ENCODE assay signal across 16 mouse cellular contexts in genomic region chr5:72329453-72329852, GRCm38 (mm10).
DNase-seq lines count a peak whose midpoint lies in the region; ATAC-seq and TF ChIP-seq lines count a peak whose summit lies in the region.
"Had no signal": no experiment of that assay in that cellular context is flagged by ENCODE, and none has a peak within 500 bp of the region (broad histone marks: within the 10 kb centered on the region; RNA-seq: fewer than 3 reads in every experiment).

No protein-coding gene starts in this region.

- H3K27me3 ChIP-seq in liver, adult 2 months (ENCODE audit: control insufficient read depth, insufficient read depth, low read length): no peaks in the 10 kb centered on the region
- no peaks in the 10 kb centered on the region for H3K27me3 ChIP-seq in liver, postnatal 0 days (ENCODE audit: insufficient read depth, low read length)
- H3K27me3 ChIP-seq in forebrain, embryonic 16.5 days (replicated peaks; ENCODE audit: control insufficient read depth, insufficient read depth, low read length): no peaks in the 10 kb centered on the region
- H3K27me3 ChIP-seq in cerebellum, adult 2 months (ENCODE audit: control insufficient read depth, insufficient read depth, low read length): no peaks in the 10 kb centered on the region
- H3K27me3 ChIP-seq: limb, embryonic 15.5 days; lung, embryonic 15.5 days had no signal

- no peak for ATAC-seq in liver, postnatal 0 days
- peak; percentile 68 for ATAC-seq in forebrain, embryonic 16.5 days
- ATAC-seq: inflammation-experienced regulatory T-cells, adult 6 months had no signal

- H3K36me3 ChIP-seq in liver, adult 2 months (ENCODE audit: control insufficient read depth, insufficient read depth, low read length): no peaks in the 10 kb centered on the region
- no peaks in the 10 kb centered on the region for H3K36me3 ChIP-seq in liver, postnatal 0 days (replicated peaks; ENCODE audit: insufficient read depth, low read length)
- H3K36me3 ChIP-seq in forebrain, embryonic 16.5 days (ENCODE audit: control insufficient read depth, insufficient read depth): no peaks in the 10 kb centered on the region
- H3K36me3 ChIP-seq: limb, embryonic 15.5 days; lung, embryonic 15.5 days had no signal

- no peak for TF ChIP-seq EP300 in liver, postnatal 0 days (IDR thresholded peaks at IDR 0.05; ENCODE audit: low read depth)

- peak; percentile 7 for DNase-seq in liver, adult 2 months (ENCODE audit: extremely low read depth, low read depth, low spot score)
- no peak for DNase-seq in liver, postnatal 0 days
- DNase-seq in brain, adult 2 months (ENCODE audit: low read depth, low spot score): peak; percentile 4
- DNase-seq in embryo, embryonic 11 days: peak; percentile 69
- no peak for DNase-seq in cerebellum, adult 2 months
- no peak for DNase-seq in lung, postnatal 25 days (ENCODE audit: low spot score)
- DNase-seq: adrenal gland, adult 2 months; cerebellum, adult 8-10 months; gastrocnemius, postnatal 36 days; thymus, postnatal 4 days had no signal

- H3K79me2 ChIP-seq in liver, adult 2 months (ENCODE audit: control insufficient read depth, insufficient read depth, low read length): no peaks in the 10 kb centered on the region

- H3K27ac ChIP-seq in liver, adult 2 months (replicated peaks; ENCODE audit: insufficient read depth, low read depth, low read length): no peak overlapping the region
- H3K27ac ChIP-seq in liver, postnatal 0 days (ENCODE audit: low read depth): no peak overlapping the region
- H3K27ac ChIP-seq in forebrain, embryonic 16.5 days (ENCODE audit: low read length): no peak overlapping the region
- no peak overlapping the region for H3K27ac ChIP-seq in cerebellum, adult 2 months (ENCODE audit: insufficient read depth, low read length)
- H3K27ac ChIP-seq: limb, embryonic 15.5 days; lung, embryonic 15.5 days had no signal

- no peak for TF ChIP-seq POLR2A in liver, adult 2 months (IDR thresholded peaks at IDR 0.05; ENCODE audit: extremely low read depth, insufficient read depth, low read length)
- TF ChIP-seq POLR2A in cerebellum, adult 2 months (IDR thresholded peaks at IDR 0.05; ENCODE audit: borderline replicate concordance, insufficient read depth, low read length): no peak

- no peaks in the 10 kb centered on the region for H3K9me3 ChIP-seq in liver, postnatal 0 days (ENCODE audit: low read length)
- no peaks in the 10 kb centered on the region for H3K9me3 ChIP-seq in forebrain, embryonic 16.5 days (ENCODE audit: control insufficient read depth, low read length)
- H3K9me3 ChIP-seq: limb, embryonic 15.5 days; lung, embryonic 15.5 days had no signal

- H3K4me2 ChIP-seq in liver, postnatal 0 days (ENCODE audit: low read depth, low read length): no peak overlapping the region
- no peak overlapping the region for H3K4me2 ChIP-seq in forebrain, embryonic 16.5 days (ENCODE audit: low read length)
- H3K4me2 ChIP-seq: heart, embryonic 11.5 days; limb, embryonic 15.5 days; lung, embryonic 15.5 days had no signal

- no peak overlapping the region for H3K4me3 ChIP-seq in liver, adult 2 months (ENCODE audit: insufficient read depth, low read depth, low read length)
- no peak overlapping the region for H3K4me3 ChIP-seq in liver, postnatal 0 days (ENCODE audit: low read depth, low read length)
- H3K4me3 ChIP-seq in forebrain, embryonic 16.5 days (replicated peaks; ENCODE audit: low read length): no peak overlapping the region
- no peak overlapping the region for H3K4me3 ChIP-seq in cerebellum, adult 2 months (replicated peaks; ENCODE audit: insufficient read depth, low read depth, low read length)
- H3K4me3 ChIP-seq: limb, embryonic 15.5 days; lung, embryonic 15.5 days; myocyte had no signal

- H3K4me1 ChIP-seq in liver, adult 2 months (ENCODE audit: control insufficient read depth, insufficient read depth, low read length): no peaks in the 10 kb centered on the region
- no peaks in the 10 kb centered on the region for H3K4me1 ChIP-seq in liver, postnatal 0 days (ENCODE audit: insufficient read depth)
- H3K4me1 ChIP-seq in forebrain, embryonic 16.5 days (replicated peaks; ENCODE audit: control insufficient read depth, insufficient read depth, low read length): peaks cover 7% of the 10 kb centered on the region
- H3K4me1 ChIP-seq in cerebellum, adult 2 months (ENCODE audit: control insufficient read depth, insufficient read depth, low read length): no peaks in the 10 kb centered on the region
- H3K4me1 ChIP-seq: lung, embryonic 15.5 days had no signal

- H3K9ac ChIP-seq in liver, adult 2 months (ENCODE audit: low read depth, low read length): no peak overlapping the region
- H3K9ac ChIP-seq in liver, postnatal 0 days (replicated peaks): no peak overlapping the region
- H3K9ac ChIP-seq in forebrain, embryonic 16.5 days (replicated peaks; ENCODE audit: low read depth, low read length): no peak overlapping the region
- H3K9ac ChIP-seq: limb, embryonic 15.5 days; lung, embryonic 15.5 days had no signal

- 72% methylated on average over 8 of the region's 8 CpGs for WGBS in liver, adult 2 months
- 64% methylated on average over 8 of the region's 8 CpGs for WGBS in liver, postnatal 0 days (ENCODE audit: insufficient replicate concordance)
- WGBS in forebrain, embryonic 16.5 days: 44% methylated on average over 8 of the region's 8 CpGs
- 76% methylated on average over 8 of the region's 8 CpGs for WGBS in cerebellum, adult 2 months

- no peak for TF ChIP-seq CTCF in liver, adult 2 months (IDR thresholded peaks at IDR 0.05; ENCODE audit: low read depth, low read length)
- no peak for TF ChIP-seq CTCF in liver, postnatal 0 days (IDR thresholded peaks at IDR 0.05; ENCODE audit: low read depth)
- TF ChIP-seq CTCF in cerebellum, adult 2 months (IDR thresholded peaks at IDR 0.05; ENCODE audit: borderline replicate concordance, insufficient read depth, low read depth, low read length): no peak

Comparison
In these comparisons a context has a peak if more than half of its experiments do, and no peak if none do; other contexts are left out.
1. DNase-seq: peak in liver, adult 2 months (single experiment), brain, adult 2 months (single experiment) and embryo, embryonic 11 days (single experiment); none in liver, postnatal 0 days (single experiment), cerebellum, adult 2 months (0 of 2) and lung, postnatal 25 days (single experiment).